Mouse (Mus musculus): ENCODE measurements around the gene Lrrc59. TPM values are rescaled to one million over a fixed set of nuclear protein-coding genes. Genes with fewer than 3 reads are reported as not detected.

Lrrc59 gene
- 41.4 and 46.3 TPM in 2 replicates for polyA plus RNA-seq (2012; rRNA removed)

DNA sequence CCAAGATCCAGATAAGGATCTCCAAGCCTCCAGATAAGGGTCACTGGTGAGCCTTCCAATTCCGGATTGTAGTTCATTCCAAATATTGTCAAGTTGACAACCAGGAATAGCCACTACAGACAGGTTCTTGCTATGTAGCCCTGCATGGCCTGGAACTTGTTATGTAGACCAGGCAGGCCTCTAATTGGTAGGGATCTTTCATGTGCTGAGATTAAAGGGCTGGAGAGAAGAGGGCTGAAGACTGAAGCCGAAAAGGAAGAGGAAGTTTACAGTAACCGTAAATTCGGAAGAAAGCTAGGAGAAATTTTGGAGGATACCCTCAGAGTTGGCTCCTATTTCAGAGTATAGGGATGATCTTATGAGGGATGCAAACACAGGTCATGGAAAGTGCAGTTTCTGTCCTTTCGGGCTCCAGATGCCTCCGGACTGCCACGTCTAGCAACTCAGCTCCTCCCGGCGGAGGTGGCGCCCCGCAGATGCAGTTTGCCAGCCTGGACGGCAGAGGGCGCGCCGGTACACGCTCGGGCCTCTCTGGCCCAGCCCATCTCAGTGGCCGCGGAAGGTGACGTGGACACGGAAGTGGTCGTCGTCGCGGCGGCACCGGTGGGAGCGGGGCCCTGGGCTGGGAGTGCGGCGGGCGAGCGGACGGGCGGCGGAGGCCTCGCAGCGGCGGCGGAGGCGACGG lies at the start of gene Lrrc59:
Gene Lrrc59 (plus strand): TSS at position 569 of the 685 bp plus-strand sequence.
- peak; percentile 71 for TF ChIP-seq CTCF (IDR thresholded peaks at IDR 0.05; ENCODE audit: insufficient read depth, low read length)
- peak; percentile 63; the same call in 1 of the 2 replicates for TF ChIP-seq POLR2A (IDR thresholded peaks at IDR 0.05; ENCODE audit: borderline replicate concordance, extremely low read depth, low read depth, low read length)
- peak within 1 kb of the TSS; percentile 53 for H3K4me3 ChIP-seq (replicated peaks; ENCODE audit: extremely low read depth, low read depth, low read length)
- H3K4me1 ChIP-seq (ENCODE audit: control insufficient read depth, insufficient read depth, low read length) = peaks cover 4% of the 10 kb centered on the region
- DNase-seq = peak; percentile 95
- 2% methylated on average over 41 of the region's 41 CpGs for WGBS

- no peak for TF ChIP-seq CTCF (IDR thresholded peaks at IDR 0.05; ENCODE audit: insufficient read depth, low read length)
- TF ChIP-seq POLR2A (IDR thresholded peaks at IDR 0.05; ENCODE audit: borderline replicate concordance, extremely low read depth, low read depth, low read length) = no peak
- no peak for DNase-seq
- Histone ChIP-seq H3K4me3 (replicated peaks; ENCODE audit: extremely low read depth, low read depth, low read length) (no peak overlapping the region), H3K4me1 (ENCODE audit: control insufficient read depth, insufficient read depth, low read length) (peaks cover 2% of the 10 kb centered on the region; the same call in 1 of the 2 replicates)
- WGBS = 83% methylated on average over 5 of the region's 5 CpGs
Measured at GRCm38 (mm10) chr11:94580111-94580740, 49.3 kb upstream of the Lrrc59 start.

DNA sequence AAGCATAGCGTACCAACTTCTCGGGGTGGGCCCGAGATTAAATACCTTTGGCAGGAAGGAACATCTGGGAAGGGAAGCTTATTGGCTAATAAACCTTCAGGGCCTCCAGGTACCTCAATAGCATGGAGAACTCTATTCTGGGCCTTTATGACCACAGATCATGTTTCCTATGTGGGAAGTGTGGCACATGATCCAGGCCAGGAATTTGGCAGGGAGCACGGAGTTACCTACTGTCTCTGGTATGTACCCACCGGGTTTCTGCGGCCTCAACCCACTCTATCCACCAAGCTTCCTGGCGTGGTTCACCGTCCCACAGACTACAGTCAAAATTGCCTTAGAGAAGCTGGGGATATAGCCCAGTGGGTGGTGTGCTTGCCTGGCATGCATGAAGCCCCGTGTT lies 44.5 kb upstream of the Lrrc59 start:
- DNase-seq = no peak
- WGBS = 90% methylated on average over 9 of the region's 9 CpGs
- TF ChIP-seq POLR2A (IDR thresholded peaks at IDR 0.05; ENCODE audit: borderline replicate concordance, extremely low read depth, low read depth, low read length) (no peak), CTCF (IDR thresholded peaks at IDR 0.05; ENCODE audit: insufficient read depth, low read length) (no peak)
- Histone ChIP-seq H3K4me3 (replicated peaks; ENCODE audit: extremely low read depth, low read depth, low read length) (no peak overlapping the region), H3K4me1 (ENCODE audit: control insufficient read depth, insufficient read depth, low read length) (peaks cover 4% of the 10 kb centered on the region; the same call in 1 of the 2 replicates)

DNA sequence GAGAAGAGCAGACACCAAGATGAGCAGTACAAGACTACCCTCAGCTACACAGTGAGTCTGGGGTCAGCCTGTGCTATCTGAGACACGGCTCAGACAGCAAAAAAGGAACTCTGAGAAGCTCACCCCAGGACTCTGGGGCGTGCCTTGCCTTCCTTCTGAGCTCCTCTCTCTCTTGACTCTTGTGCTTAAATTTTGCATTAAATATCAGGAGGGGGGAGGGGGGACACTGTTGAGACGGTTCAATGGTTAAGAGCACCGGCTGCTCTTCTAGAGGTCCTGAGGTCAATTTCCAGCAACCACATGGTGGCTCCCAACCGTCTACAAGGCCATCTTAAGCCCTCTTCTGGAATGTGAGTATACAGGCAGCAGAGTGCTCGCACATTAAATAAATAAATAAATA lies 42.1 kb upstream of the Lrrc59 start:
- no peak overlapping the region for H3K4me3 ChIP-seq (replicated peaks; ENCODE audit: extremely low read depth, low read depth, low read length)
- no peak for DNase-seq
- TF ChIP-seq POLR2A (IDR thresholded peaks at IDR 0.05; ENCODE audit: borderline replicate concordance, extremely low read depth, low read depth, low read length) (no peak), CTCF (IDR thresholded peaks at IDR 0.05; ENCODE audit: insufficient read depth, low read length) (no peak)
- peaks cover 4% of the 10 kb centered on the region; the same call in 1 of the 2 replicates for H3K4me1 ChIP-seq (ENCODE audit: control insufficient read depth, insufficient read depth, low read length)
- 83% methylated on average over 6 of the region's 6 CpGs for WGBS

- 57% methylated on average over 7 of the region's 7 CpGs for WGBS
- no peak for DNase-seq
Measured at GRCm38 (mm10) chr11:94596311-94596852, 33.2 kb upstream of the Lrrc59 start.

GRCm38 (mm10) chr11:94597319-94597718 lies 32.2 kb upstream of the Lrrc59 start:
- Histone ChIP-seq H3K4me3 (replicated peaks; ENCODE audit: extremely low read depth, low read depth, low read length) (no peak overlapping the region), H3K4me1 (ENCODE audit: control insufficient read depth, insufficient read depth, low read length) (peaks cover 7% of the 10 kb centered on the region)
- 50% methylated on average over 4 of the region's 4 CpGs for WGBS
- no peak for TF ChIP-seq CTCF (IDR thresholded peaks at IDR 0.05; ENCODE audit: insufficient read depth, low read length)
- no peak for TF ChIP-seq POLR2A (IDR thresholded peaks at IDR 0.05; ENCODE audit: borderline replicate concordance, extremely low read depth, low read depth, low read length)
- DNase-seq = no peak

More at GRCm38 (mm10) chr11:94596311-94596852, 33.2 kb upstream of the Lrrc59 start:
- Histone ChIP-seq H3K4me3 (replicated peaks; ENCODE audit: extremely low read depth, low read depth, low read length) (no peak overlapping the region), H3K4me1 (ENCODE audit: control insufficient read depth, insufficient read depth, low read length) (peaks cover 3% of the 10 kb centered on the region)
- no peak for TF ChIP-seq POLR2A (IDR thresholded peaks at IDR 0.05; ENCODE audit: borderline replicate concordance, extremely low read depth, low read depth, low read length)
- no peak for TF ChIP-seq CTCF (IDR thresholded peaks at IDR 0.05; ENCODE audit: insufficient read depth, low read length)

- H3K4me3 ChIP-seq (replicated peaks; ENCODE audit: extremely low read depth, low read depth, low read length) = no peak overlapping the region
- DNase-seq = no peak
- 63% methylated on average over 6 of the region's 6 CpGs for WGBS
- TF ChIP-seq CTCF (IDR thresholded peaks at IDR 0.05; ENCODE audit: insufficient read depth, low read length) = peak; percentile 29; the same call in 1 of the 2 replicates
- TF ChIP-seq POLR2A (IDR thresholded peaks at IDR 0.05; ENCODE audit: borderline replicate concordance, extremely low read depth, low read depth, low read length) = no peak
- peaks cover 9% of the 10 kb centered on the region for H3K4me1 ChIP-seq (ENCODE audit: control insufficient read depth, insufficient read depth, low read length)
Measured at GRCm38 (mm10) chr11:94598437-94599120, 31.0 kb upstream of the Lrrc59 start.

DNA sequence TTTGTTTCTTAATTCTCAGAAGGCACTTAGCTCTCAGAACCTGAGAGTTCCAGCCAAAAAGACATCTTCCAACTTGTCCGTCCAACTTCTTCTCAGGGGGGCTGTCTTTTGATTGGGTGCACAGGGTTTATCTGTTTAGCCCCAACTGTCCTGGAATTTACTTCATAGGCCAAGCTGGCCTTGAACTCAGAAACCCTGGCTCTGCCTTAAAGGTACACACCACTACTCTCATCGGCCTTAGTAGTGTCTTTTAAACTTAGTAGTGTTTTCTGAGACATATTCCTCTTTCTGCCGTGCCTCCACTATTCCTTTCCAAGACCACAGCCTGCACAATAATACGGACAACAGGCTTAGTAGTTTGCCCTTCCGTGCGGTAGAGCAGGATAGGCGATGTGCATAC lies 29.1 kb upstream of the Lrrc59 start:
- TF ChIP-seq POLR2A (IDR thresholded peaks at IDR 0.05; ENCODE audit: borderline replicate concordance, extremely low read depth, low read depth, low read length) (no peak), CTCF (IDR thresholded peaks at IDR 0.05; ENCODE audit: insufficient read depth, low read length) (no peak)
- peaks cover 9% of the 10 kb centered on the region for H3K4me1 ChIP-seq (ENCODE audit: control insufficient read depth, insufficient read depth, low read length)
- no peak for DNase-seq
- H3K4me3 ChIP-seq (replicated peaks; ENCODE audit: extremely low read depth, low read depth, low read length) = no peak overlapping the region
- 92% methylated on average over 7 of the region's 7 CpGs for WGBS

Measured in lung, adult 2 months (tissue).